Mouse (Mus musculus) bone marrow, adult 2 months (tissue): ENCODE data around the gene Limk2. TPM values are rescaled to one million over a fixed set of nuclear protein-coding genes. Genes with fewer than 3 reads are reported as not detected.

Source experiments
- H3K27ac ChIP-seq: fragments of 200-500 bp; 2 replicates; pipeline ENCODE4 v1.5.1; 2012; ENCODE audit warnings: low read depth, mild to moderate bottlenecking, control low read depth, inconsistent platforms, low read length; ENCODE audit not compliant: control insufficient read depth, poor library complexity, insufficient read depth
- H3K4me1 ChIP-seq: fragments of 200-500 bp; 2 replicates; pipeline ENCODE4 v1.6.1; 2011; ENCODE audit warnings: low read length; ENCODE audit not compliant: control insufficient read depth, insufficient read depth
- H3K4me3 ChIP-seq: fragments of 200-500 bp; replicated peaks from 2 replicates; pipeline ENCODE3; 2011; ENCODE audit warnings: mild to moderate bottlenecking, low read depth, low read length, control low read depth; ENCODE audit not compliant: control insufficient read depth
- CTCF ChIP-seq: fragments of 200-500 bp; IDR thresholded peaks from 2 replicates; pipeline ENCODE4 v1.5.1; 2011; ENCODE audit warnings: low read length, control low read depth; ENCODE audit not compliant: control insufficient read depth, insufficient read depth
- POLR2A ChIP-seq: fragments of 200-500 bp; IDR thresholded peaks from 2 replicates; pipeline ENCODE4 v1.6.1; 2011; ENCODE audit warnings: low read depth, mild to moderate bottlenecking, control low read depth, low read length, borderline replicate concordance; ENCODE audit not compliant: control insufficient read depth
- WGBS: fragments of 180-500 bp; shearing (Covaris S2); methylation state at CpG from one replicate; pipeline ENCODE4 v1.1.7; 2018; 5-methylcytosine and 5-hydroxymethylcytosine counted together
- polyA plus RNA-seq: library from polyadenylated mRNA; stranded (reverse); fragments of >200 nt; gene quantifications from 2 replicates; pipeline ENCODE4 v1.2.4, GENCODE M21; 2011; ENCODE audit warnings: low replicate concordance; ENCODE audit not compliant: missing spikeins, insufficient read depth, insufficient read length

Limk2 gene
- polyA plus RNA-seq, 1 experiment: 60.1 TPM

DNA sequence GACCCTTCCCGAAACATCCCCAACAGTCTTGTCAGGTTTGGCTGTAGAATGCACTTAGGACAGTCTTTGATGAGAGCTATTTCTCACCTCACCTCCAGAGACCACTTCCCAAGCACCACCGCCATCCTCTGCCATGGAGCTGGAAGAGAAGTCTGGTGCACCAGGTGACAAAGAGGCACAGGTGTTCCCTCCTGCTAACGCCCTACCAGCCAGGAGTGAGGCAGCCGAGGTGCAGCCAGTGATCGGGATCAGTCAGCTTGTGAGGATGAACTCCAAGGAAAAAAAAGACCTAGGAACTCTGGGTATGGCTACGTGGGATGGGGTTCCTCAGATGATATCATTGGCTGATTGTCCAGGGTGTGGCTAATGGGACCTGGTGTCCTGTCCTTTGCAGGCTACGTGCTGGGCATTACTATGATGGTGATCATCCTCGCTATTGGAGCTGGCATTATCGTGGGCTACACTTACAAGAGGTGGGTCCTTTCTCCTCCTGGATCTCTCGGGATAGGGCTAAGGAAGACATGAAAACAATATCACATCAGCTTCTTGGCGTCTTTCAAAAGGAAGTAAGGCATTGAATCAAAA, 75.8 kb downstream of the Limk2 start:
- no peak for TF ChIP-seq POLR2A
- TF ChIP-seq CTCF: no peak
- H3K4me3 ChIP-seq: no peak overlapping the region
- no peak overlapping the region for H3K27ac ChIP-seq
- H3K4me1 ChIP-seq: peaks cover 10% of the 10 kb centered on the region; the same call in 1 of the 2 replicates
- WGBS: 78% methylated on average over 11 of the region's 11 CpGs

DNA sequence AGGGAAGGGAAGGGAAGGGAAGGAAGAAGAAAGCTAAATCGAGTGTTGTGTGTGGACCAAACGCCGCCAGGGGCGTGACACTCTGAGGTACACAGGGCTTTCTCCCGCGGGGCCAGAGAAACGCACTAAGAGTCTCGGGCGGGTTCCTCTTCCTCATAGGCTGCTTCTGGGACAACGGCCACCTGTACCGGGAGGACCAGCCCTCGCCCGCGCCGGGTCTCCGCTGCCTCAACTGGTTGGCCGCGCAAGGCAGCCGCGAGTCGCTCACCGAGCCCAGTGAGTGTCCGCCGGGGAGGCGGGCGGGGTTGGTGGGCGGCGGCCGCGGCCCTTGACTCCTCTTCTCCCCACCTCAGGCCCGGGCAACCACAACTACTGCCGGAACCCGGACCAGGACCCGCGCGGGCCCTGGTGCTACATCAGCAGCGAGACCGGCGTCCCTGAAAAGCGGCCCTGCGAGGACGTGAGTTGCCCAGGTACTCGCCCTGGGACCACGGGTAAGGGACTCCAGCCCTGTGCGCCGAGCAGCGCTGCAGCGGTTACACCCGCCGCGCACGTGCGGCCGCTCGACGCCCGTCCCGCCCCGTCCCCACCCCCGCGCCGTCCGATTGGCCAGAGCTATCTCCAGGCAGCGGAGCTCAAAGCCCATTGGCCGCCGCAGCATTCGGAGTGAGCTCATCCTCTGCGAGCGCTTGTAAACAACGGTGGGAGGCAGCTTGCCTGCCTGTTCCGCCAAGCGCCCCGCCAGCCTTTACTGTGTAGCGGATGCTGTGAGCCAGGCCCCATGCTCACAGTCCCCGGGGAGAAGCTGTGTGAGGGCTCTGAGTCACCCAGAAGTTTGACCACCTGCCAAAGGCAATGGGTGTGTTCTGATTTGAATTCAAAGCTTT, 77.0 kb downstream of the Limk2 start:
- peak overlapping the region; percentile 89 for H3K27ac ChIP-seq
- whole genome bisulfite sequencing: under 1% methylated on average over 75 of the region's 75 CpGs

GRCm38 (mm10) chr11:3330991-3331750, 77.8 kb downstream of the Limk2 start:
- peak overlapping the region; percentile 89 for H3K27ac ChIP-seq
- peak overlapping the region; percentile 75 for H3K4me3 ChIP-seq
- H3K4me1 ChIP-seq: peaks cover 10% of the 10 kb centered on the region; the same call in 1 of the 2 replicates
- TF ChIP-seq POLR2A (no peak), CTCF (no peak)
- under 1% methylated on average over 14 of the region's 14 CpGs for WGBS

More for the DNA sequence above, 77.0 kb downstream of the Limk2 start:
- H3K4me3 ChIP-seq: peak overlapping the region; percentile 63
- TF ChIP-seq CTCF: no peak
- TF ChIP-seq POLR2A: peak; percentile 72
- H3K4me1 ChIP-seq: peaks cover 10% of the 10 kb centered on the region; the same call in 1 of the 2 replicates

GRCm38 (mm10) chr11:3330566-3330965, 78.4 kb downstream of the Limk2 start:
- TF ChIP-seq POLR2A (no peak), CTCF (0 out of 2 replicates have a peak, but pooled peaks have one; percentile 2)
- 1% methylated on average over 9 of the region's 9 CpGs for WGBS
- H3K27ac ChIP-seq: peak overlapping the region; percentile 86
- peak overlapping the region; percentile 75 for H3K4me3 ChIP-seq
- H3K4me1 ChIP-seq: peaks cover 8% of the 10 kb centered on the region; the same call in 1 of the 2 replicates

DNA sequence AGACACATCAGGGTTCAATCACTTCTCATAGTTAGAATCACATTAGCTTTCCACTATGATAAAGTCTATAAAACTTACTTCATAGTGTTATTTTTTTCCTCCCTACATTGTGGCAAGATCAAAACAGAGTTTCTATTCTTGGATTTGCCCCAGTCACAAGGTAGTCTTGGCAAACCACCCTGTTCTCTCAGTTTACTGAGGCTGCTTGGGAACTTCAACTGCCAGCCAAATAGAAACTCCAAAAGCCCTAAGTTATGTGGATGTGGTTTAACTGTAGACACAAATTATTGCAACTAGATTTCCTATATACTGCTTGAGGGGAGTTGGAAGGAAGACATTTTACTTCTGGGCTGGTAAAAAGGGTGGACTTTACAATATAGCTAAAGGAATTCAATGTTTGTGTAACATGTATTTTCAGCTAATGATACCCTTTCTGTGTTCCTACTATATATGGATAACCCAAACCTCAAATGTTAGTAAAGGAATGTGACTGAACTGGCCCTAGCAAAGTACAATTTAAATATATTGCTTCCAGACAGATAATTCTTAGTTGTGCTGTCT, 79.0 kb downstream of the Limk2 start, which contains the start of gene Pik3ip1:
Gene Pik3ip1, plus strand, starts transcription at position 511 of the 561 bp plus-strand sequence.
- peaks cover 7% of the 10 kb centered on the region; the same call in 1 of the 2 replicates for H3K4me1 ChIP-seq
- no peak for TF ChIP-seq POLR2A
- no peak for TF ChIP-seq CTCF
- H3K4me3 ChIP-seq: peak within 1 kb of the TSS; percentile 75
- peak within 1 kb of the TSS; percentile 86 for H3K27ac ChIP-seq

GRCm38 (mm10) chr11:3328806-3329775, 79.9 kb downstream of the Limk2 start:
- no peak overlapping the region for H3K27ac ChIP-seq
- H3K4me3 ChIP-seq: no peak overlapping the region
- peaks cover 5% of the 10 kb centered on the region; the same call in 1 of the 2 replicates for H3K4me1 ChIP-seq
- TF ChIP-seq POLR2A (no peak), CTCF (no peak)
- WGBS: 48% methylated on average over 11 of the region's 11 CpGs

DNA sequence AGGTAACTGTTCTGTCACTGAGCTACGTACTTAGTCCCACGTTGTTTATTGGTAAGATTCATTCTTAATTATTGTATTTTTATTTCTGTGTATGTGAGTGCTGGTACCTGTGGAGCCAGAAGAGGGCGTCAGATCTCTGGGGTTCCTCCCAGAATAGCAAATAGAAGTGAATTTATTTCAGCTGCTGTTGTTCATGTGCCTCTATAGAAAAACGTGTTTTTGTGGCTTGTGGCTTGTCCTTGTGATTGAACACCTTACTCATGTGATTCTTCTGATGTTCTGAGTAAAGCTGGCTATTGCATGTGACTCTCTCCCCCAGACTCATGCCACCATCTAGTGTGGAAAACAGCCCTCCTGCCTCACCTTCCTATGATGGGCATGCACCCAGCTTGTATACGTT, 80.7 kb downstream of the Limk2 start:
- Histone ChIP-seq H3K27ac (no peak overlapping the region), H3K4me3 (no peak overlapping the region), H3K4me1 (peaks cover 5% of the 10 kb centered on the region; the same call in 1 of the 2 replicates)
- 65% methylated on average over 5 of the region's 5 CpGs for WGBS
- no peak for TF ChIP-seq CTCF
- TF ChIP-seq POLR2A: no peak
